Mouse (Mus musculus) midbrain, embryonic 16.5 days (tissue): Measurements from ENCODE around the gene Cpm. TPM values are rescaled to one million over a fixed set of nuclear protein-coding genes. Genes with fewer than 3 reads are reported as not detected.

ENCODE experiments used
- ATAC-seq: fragments of 200-750 bp; cut with Nextera tagmentation; 2 replicates; pipeline ENCODE4 v1.8.0; 2017; ENCODE audit warnings: moderate TSS enrichment
- H3K27ac ChIP-seq: fragments of 300-500 bp; sonication (generic); 2 replicates; pipeline ENCODE4 v1.5.1; 2014; ENCODE audit warnings: mild to moderate bottlenecking, low read length, mixed read lengths
- H3K27me3 ChIP-seq: fragments of 300-500 bp; sonication (generic); 2 replicates; pipeline ENCODE4 v1.6.1; 2014; ENCODE audit warnings: low read depth, low read length, mixed read lengths; ENCODE audit not compliant: control insufficient read depth, insufficient read depth
- H3K36me3 ChIP-seq: fragments of 300-500 bp; sonication (generic); 2 replicates; pipeline ENCODE4 v1.6.1; 2014; ENCODE audit warnings: mild to moderate bottlenecking, low read length, moderate library complexity, mixed read lengths; ENCODE audit not compliant: control insufficient read depth, insufficient read depth
- H3K4me1 ChIP-seq: fragments of 300-500 bp; sonication (generic); 2 replicates; pipeline ENCODE4 v1.6.1; 2014; ENCODE audit warnings: mild to moderate bottlenecking, low read length, mixed read lengths; ENCODE audit not compliant: control insufficient read depth, insufficient read depth
- H3K4me2 ChIP-seq: fragments of 300-500 bp; sonication (generic); 2 replicates; pipeline ENCODE4 v1.6.1; 2014; ENCODE audit warnings: mild to moderate bottlenecking, low read length, mixed read lengths
- H3K4me3 ChIP-seq: fragments of 300-500 bp; sonication (generic); 2 replicates; pipeline ENCODE4 v1.5.1; 2014; ENCODE audit warnings: low read depth, mild to moderate bottlenecking, low read length, moderate library complexity, mixed read lengths
- H3K9ac ChIP-seq: fragments of 300-500 bp; sonication (generic); 2 replicates; pipeline ENCODE4 v1.6.1; 2014; ENCODE audit warnings: low read depth, low read length, mixed read lengths
- H3K9me3 ChIP-seq: fragments of 300-500 bp; sonication (generic); replicated peaks from 2 replicates; pipeline ENCODE4 v1.6.1; 2014; ENCODE audit warnings: mild to moderate bottlenecking, low read length, mixed read lengths; ENCODE audit not compliant: control insufficient read depth, poor library complexity, severe bottlenecking
- WGBS: fragments of 180-500 bp; shearing (Covaris S2); extraction: QIAGEN DNeasy Blood & Tissue Kit; methylation state at CpG from one replicate; pipeline ENCODE4 v1.1.7; 2014; 5-methylcytosine and 5-hydroxymethylcytosine counted together
- polyA plus RNA-seq: library from polyadenylated mRNA; unstranded; fragments of >200 nt; fragmentation: Nextera tagmentation; extraction: Ambion mirVana; gene quantifications from 2 replicates; pipeline ENCODE4 v1.2.1, GENCODE M21; 2015

Cpm gene
- polyA plus RNA-seq, 1 experiment from 2014 or later, result 13.5 TPM

GRCm38 (mm10) chr10:117641400-117642200, 12.3 kb downstream of the Cpm start:
- no peak for ATAC-seq
- no peaks in the 10 kb centered on the region for H3K36me3 ChIP-seq
- H3K27ac ChIP-seq, result no peak overlapping the region
- WGBS, result 45% methylated on average over 20 of the region's 20 CpGs
- no peaks in the 10 kb centered on the region for H3K9me3 ChIP-seq
- no peak overlapping the region for H3K9ac ChIP-seq
- H3K4me1 ChIP-seq, result no peaks in the 10 kb centered on the region
- H3K4me3 ChIP-seq, result no peak overlapping the region
- peak overlapping the region; percentile 38 for H3K4me2 ChIP-seq
- no peaks in the 10 kb centered on the region for H3K27me3 ChIP-seq

- Histone ChIP-seq H3K9ac (no peak overlapping the region), H3K4me2 (no peak overlapping the region), H3K9me3 (no peaks in the 10 kb centered on the region), H3K36me3 (no peaks in the 10 kb centered on the region), H3K27ac (no peak overlapping the region), H3K4me3 (no peak overlapping the region), H3K4me1 (no peaks in the 10 kb centered on the region), H3K27me3 (no peaks in the 10 kb centered on the region)
- no peak for ATAC-seq
- 81% methylated on average over 9 of the region's 9 CpGs for WGBS
Measured at GRCm38 (mm10) chr10:117642201-117642450, 12.8 kb downstream of the Cpm start.

GRCm38 (mm10) chr10:117642491-117643262, 13.4 kb downstream of the Cpm start:
- H3K9ac ChIP-seq, result no peak overlapping the region
- no peak overlapping the region for H3K4me3 ChIP-seq
- no peaks in the 10 kb centered on the region for H3K4me1 ChIP-seq
- H3K36me3 ChIP-seq, result no peaks in the 10 kb centered on the region
- H3K27ac ChIP-seq, result no peak overlapping the region
- WGBS, result 92% methylated on average over 15 of the region's 15 CpGs
- no peak for ATAC-seq
- H3K4me2 ChIP-seq, result no peak overlapping the region
- H3K27me3 ChIP-seq, result no peaks in the 10 kb centered on the region
- H3K9me3 ChIP-seq, result no peaks in the 10 kb centered on the region

GRCm38 (mm10) chr10:117643302-117643701, 14.0 kb downstream of the Cpm start:
- H3K9ac ChIP-seq, result no peak overlapping the region
- 79% methylated on average over 6 of the region's 6 CpGs for WGBS

GRCm38 (mm10) chr10:117643711-117644428, 14.6 kb downstream of the Cpm start:
- 90% methylated on average over 12 of the region's 12 CpGs for WGBS
- Histone ChIP-seq H3K27ac (no peak overlapping the region), H3K9me3 (no peaks in the 10 kb centered on the region), H3K9ac (no peak overlapping the region), H3K36me3 (no peaks in the 10 kb centered on the region), H3K4me1 (no peaks in the 10 kb centered on the region), H3K27me3 (no peaks in the 10 kb centered on the region), H3K4me3 (no peak overlapping the region), H3K4me2 (no peak overlapping the region)
- ATAC-seq, result no peak

More at GRCm38 (mm10) chr10:117643302-117643701, 14.0 kb downstream of the Cpm start:
- no peak for ATAC-seq
- Histone ChIP-seq H3K27ac (no peak overlapping the region), H3K4me2 (no peak overlapping the region), H3K4me1 (no peaks in the 10 kb centered on the region), H3K36me3 (no peaks in the 10 kb centered on the region), H3K9me3 (no peaks in the 10 kb centered on the region), H3K27me3 (no peaks in the 10 kb centered on the region), H3K4me3 (no peak overlapping the region)

GRCm38 (mm10) chr10:117644429-117644748, 15.1 kb downstream of the Cpm start:
- Histone ChIP-seq H3K9ac (no peak overlapping the region), H3K4me3 (no peak overlapping the region), H3K4me2 (no peak overlapping the region), H3K9me3 (no peaks in the 10 kb centered on the region), H3K36me3 (no peaks in the 10 kb centered on the region), H3K27me3 (no peaks in the 10 kb centered on the region), H3K4me1 (no peaks in the 10 kb centered on the region), H3K27ac (no peak overlapping the region)
- 91% methylated on average over 8 of the region's 8 CpGs for WGBS
- no peak for ATAC-seq

- 92% methylated on average over 11 of the region's 11 CpGs for WGBS
Measured at GRCm38 (mm10) chr10:117644828-117645227, 15.5 kb downstream of the Cpm start.

GRCm38 (mm10) chr10:117645487-117645964, 16.2 kb downstream of the Cpm start:
- Histone ChIP-seq H3K9ac (no peak overlapping the region), H3K4me1 (no peaks in the 10 kb centered on the region), H3K9me3 (no peaks in the 10 kb centered on the region), H3K27me3 (no peaks in the 10 kb centered on the region), H3K4me3 (no peak overlapping the region), H3K36me3 (no peaks in the 10 kb centered on the region), H3K27ac (no peak overlapping the region), H3K4me2 (no peak overlapping the region)
- WGBS, result 80% methylated on average over 7 of the region's 7 CpGs
- ATAC-seq, result no peak

More at GRCm38 (mm10) chr10:117644828-117645227, 15.5 kb downstream of the Cpm start:
- no peaks in the 10 kb centered on the region for H3K36me3 ChIP-seq
- H3K4me3 ChIP-seq, result no peak overlapping the region
- H3K27me3 ChIP-seq, result no peaks in the 10 kb centered on the region
- no peaks in the 10 kb centered on the region for H3K9me3 ChIP-seq
- no peak overlapping the region for H3K4me2 ChIP-seq
- ATAC-seq, result no peak
- H3K9ac ChIP-seq, result no peak overlapping the region
- H3K27ac ChIP-seq, result no peak overlapping the region
- H3K4me1 ChIP-seq, result no peaks in the 10 kb centered on the region
